Mouse (Mus musculus) lung, embryonic 16.5 days (tissue): ENCODE measurements around the gene Krtap11-1. TPM values are rescaled to one million over a fixed set of nuclear protein-coding genes. Genes with fewer than 3 reads are reported as not detected.

Experiments
- ATAC-seq: fragments of 200-750 bp; cut with Nextera tagmentation; 2 replicates; pipeline ENCODE4 v1.8.0; 2017; ENCODE audit warnings: low read depth, mild to moderate bottlenecking, moderate library complexity
- H3K27ac ChIP-seq: fragments of 300-500 bp; sonication (generic); 2 replicates; pipeline ENCODE4 v1.5.1; 2014; ENCODE audit warnings: mild to moderate bottlenecking, control low read depth, low read length
- H3K27me3 ChIP-seq: fragments of 300-500 bp; sonication (generic); 2 replicates; pipeline ENCODE4 v1.6.1; 2014; ENCODE audit warnings: low read depth, low read length, mixed read lengths; ENCODE audit not compliant: control insufficient read depth, insufficient read depth
- H3K36me3 ChIP-seq: fragments of 300-500 bp; sonication (generic); 2 replicates; pipeline ENCODE4 v1.6.1; 2014; ENCODE audit warnings: low read length; ENCODE audit not compliant: control insufficient read depth, insufficient read depth
- H3K4me1 ChIP-seq: fragments of 300-500 bp; sonication (generic); replicated peaks from 2 replicates; pipeline ENCODE4 v1.6.1; 2014; ENCODE audit warnings: low read length, mixed read lengths; ENCODE audit not compliant: control insufficient read depth, insufficient read depth
- H3K4me2 ChIP-seq: fragments of 300-500 bp; sonication (generic); 2 replicates; pipeline ENCODE4 v1.6.1; 2014; ENCODE audit warnings: low read depth, low read length, control low read depth
- H3K4me3 ChIP-seq: fragments of 300-500 bp; sonication (generic); 2 replicates; pipeline ENCODE4 v1.5.1; 2014; ENCODE audit warnings: mild to moderate bottlenecking, low read length, control low read depth
- H3K9ac ChIP-seq: fragments of 300-500 bp; sonication (generic); 2 replicates; pipeline ENCODE4 v1.6.1; 2014; ENCODE audit warnings: low read length, control low read depth
- H3K9me3 ChIP-seq: fragments of 300-500 bp; sonication (generic); 2 replicates; pipeline ENCODE4 v1.6.1; 2016; ENCODE audit warnings: low read length; ENCODE audit not compliant: control insufficient read depth
- whole genome bisulfite sequencing: fragments of 180-500 bp; shearing (Covaris S2); extraction: QIAGEN DNeasy Blood & Tissue Kit; methylation state at CpG from one replicate; pipeline ENCODE4 v1.1.7; 2014; 5-methylcytosine and 5-hydroxymethylcytosine counted together
- polyA plus RNA-seq: library from polyadenylated mRNA; unstranded; fragments of >200 nt; fragmentation: Nextera tagmentation; extraction: Ambion mirVana; gene quantifications from 2 replicates; pipeline ENCODE4 v1.2.1, GENCODE M21; 2015

Krtap11-1 gene
- polyA plus RNA-seq, 1 experiment from 2014 or later: not detected

DNA sequence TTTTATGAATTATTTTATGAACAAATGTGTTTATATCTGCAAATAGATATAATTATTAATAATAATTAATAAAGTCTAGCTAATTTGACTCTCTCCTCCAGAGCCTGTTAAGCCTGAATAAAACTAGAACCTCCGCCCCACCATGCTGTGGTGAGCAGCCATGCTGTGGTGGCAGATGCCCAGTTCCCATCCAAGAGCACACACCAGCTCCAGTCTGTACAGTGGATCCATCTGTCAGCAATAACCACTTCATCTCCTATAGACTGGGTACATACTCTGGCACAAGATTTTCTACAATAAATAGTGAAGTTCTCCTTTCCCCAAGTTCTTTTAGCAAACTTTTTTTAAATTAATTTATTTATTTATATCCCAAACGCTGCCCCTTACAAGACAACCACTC, 10.7 kb upstream of the Krtap11-1 start:
- H3K27me3 ChIP-seq: no peaks in the 10 kb centered on the region
- H3K4me1 ChIP-seq: no peaks in the 10 kb centered on the region
- ATAC-seq: no peak
- no peak overlapping the region for H3K4me2 ChIP-seq
- no peak overlapping the region for H3K9ac ChIP-seq
- H3K9me3 ChIP-seq: no peaks in the 10 kb centered on the region
- WGBS: 93% methylated on average over 2 of the region's 2 CpGs
- H3K36me3 ChIP-seq: no peaks in the 10 kb centered on the region
- H3K4me3 ChIP-seq: no peak overlapping the region
- H3K27ac ChIP-seq: no peak overlapping the region

DNA sequence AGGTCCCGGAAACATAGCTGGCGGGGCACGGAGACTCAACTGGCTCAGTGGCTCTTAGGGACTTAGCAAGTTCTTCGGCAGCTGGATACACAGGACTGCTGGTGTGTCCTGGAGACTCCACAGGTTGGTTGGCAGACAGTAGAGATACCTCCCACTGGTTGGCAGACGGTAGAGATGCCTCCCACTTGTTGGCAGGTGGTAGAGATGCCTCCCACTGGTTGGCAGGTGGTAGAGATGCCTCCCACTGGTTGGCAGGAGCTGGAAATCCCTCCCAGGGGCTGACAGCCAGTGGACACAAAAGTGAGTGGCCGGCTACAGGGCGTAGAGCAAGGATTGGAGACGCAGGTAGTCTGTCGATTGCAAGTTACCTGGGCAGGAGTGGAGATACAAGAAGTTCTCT, 467 bp downstream of the Krtap11-1 start:
- ATAC-seq: no peak
- no peak overlapping the region for H3K27ac ChIP-seq
- no peak overlapping the region for H3K4me3 ChIP-seq
- H3K4me1 ChIP-seq: no peaks in the 10 kb centered on the region
- H3K9me3 ChIP-seq: no peaks in the 10 kb centered on the region
- no peaks in the 10 kb centered on the region for H3K36me3 ChIP-seq
- H3K4me2 ChIP-seq: no peak overlapping the region
- H3K9ac ChIP-seq: no peak overlapping the region
- 90% methylated on average over 9 of the region's 9 CpGs for WGBS
- no peaks in the 10 kb centered on the region for H3K27me3 ChIP-seq

DNA sequence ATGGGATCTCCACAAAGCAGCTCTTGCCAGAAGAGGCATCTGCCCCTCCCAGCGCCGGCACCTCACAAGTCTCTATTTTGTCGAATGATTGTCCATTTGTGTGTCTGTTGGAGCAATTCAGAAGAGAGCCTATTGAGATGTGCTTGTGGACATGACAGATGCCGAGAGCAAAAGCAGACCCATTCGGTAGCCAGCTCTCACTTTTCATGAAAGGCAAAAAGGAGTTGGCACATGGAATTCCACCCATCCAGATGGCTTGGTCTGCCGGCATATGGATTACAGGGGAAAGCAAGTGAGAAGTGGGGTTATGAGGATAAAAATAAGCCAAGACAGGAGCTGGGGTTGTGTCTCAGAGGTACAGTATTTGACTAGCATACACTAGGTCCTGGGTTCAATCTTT, 1.8 kb downstream of the Krtap11-1 start:
- ATAC-seq: no peak
- Histone ChIP-seq H3K4me3 (no peak overlapping the region), H3K4me2 (no peak overlapping the region), H3K36me3 (no peaks in the 10 kb centered on the region), H3K27ac (no peak overlapping the region), H3K4me1 (no peaks in the 10 kb centered on the region), H3K9ac (no peak overlapping the region), H3K27me3 (no peaks in the 10 kb centered on the region), H3K9me3 (no peaks in the 10 kb centered on the region)
- 82% methylated on average over 6 of the region's 6 CpGs for WGBS

DNA sequence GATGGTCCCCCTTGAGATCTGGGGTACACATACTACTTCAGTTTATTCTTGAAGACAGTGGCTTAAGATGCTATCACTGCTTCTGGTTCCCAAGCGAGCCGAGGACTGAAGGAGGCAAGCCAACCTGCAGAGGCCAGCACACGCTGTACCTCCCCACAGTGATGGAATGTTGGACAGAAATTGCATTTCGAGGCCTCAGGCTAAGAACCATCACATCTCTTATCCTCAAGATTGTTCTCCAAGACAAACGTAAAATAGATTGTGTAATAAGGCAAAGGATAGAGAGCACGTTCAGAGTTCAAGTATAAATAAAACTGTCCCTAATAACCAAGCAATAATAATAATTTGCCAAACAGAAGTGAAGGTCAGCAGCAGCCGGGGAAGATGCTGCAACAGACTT, 2.8 kb downstream of the Krtap11-1 start:
- H3K27ac ChIP-seq: no peak overlapping the region
- no peak overlapping the region for H3K4me3 ChIP-seq
- ATAC-seq: no peak
- H3K4me2 ChIP-seq: no peak overlapping the region
- no peaks in the 10 kb centered on the region for H3K36me3 ChIP-seq
- no peak overlapping the region for H3K9ac ChIP-seq
- H3K9me3 ChIP-seq: no peaks in the 10 kb centered on the region
- no peaks in the 10 kb centered on the region for H3K27me3 ChIP-seq
- H3K4me1 ChIP-seq: no peaks in the 10 kb centered on the region
- 61% methylated on average over 7 of the region's 7 CpGs for WGBS

DNA sequence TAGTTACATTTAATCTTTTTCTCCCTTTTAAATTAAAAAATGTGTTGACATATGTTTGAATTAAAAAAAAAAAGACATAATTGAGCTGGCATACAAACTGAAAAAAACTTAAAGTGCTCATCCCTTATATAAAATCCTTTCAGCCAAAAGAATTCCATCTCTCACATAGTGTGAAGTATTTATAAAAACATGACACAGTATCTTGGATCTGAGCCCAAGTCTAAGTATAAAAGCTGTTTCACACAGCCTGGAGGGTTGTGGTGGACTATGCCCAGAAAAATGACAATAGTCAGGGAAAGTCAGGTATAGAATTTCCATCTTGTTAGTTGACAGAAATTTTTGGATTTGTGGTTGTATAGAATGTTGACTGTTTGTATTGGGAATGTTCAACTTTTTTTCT, 20.7 kb downstream of the Krtap11-1 start:
- Histone ChIP-seq H3K9ac (no peak overlapping the region), H3K27ac (no peak overlapping the region), H3K9me3 (no peaks in the 10 kb centered on the region), H3K4me3 (no peak overlapping the region), H3K4me1 (no peaks in the 10 kb centered on the region), H3K4me2 (no peak overlapping the region), H3K27me3 (no peaks in the 10 kb centered on the region), H3K36me3 (no peaks in the 10 kb centered on the region)
- ATAC-seq: no peak

DNA sequence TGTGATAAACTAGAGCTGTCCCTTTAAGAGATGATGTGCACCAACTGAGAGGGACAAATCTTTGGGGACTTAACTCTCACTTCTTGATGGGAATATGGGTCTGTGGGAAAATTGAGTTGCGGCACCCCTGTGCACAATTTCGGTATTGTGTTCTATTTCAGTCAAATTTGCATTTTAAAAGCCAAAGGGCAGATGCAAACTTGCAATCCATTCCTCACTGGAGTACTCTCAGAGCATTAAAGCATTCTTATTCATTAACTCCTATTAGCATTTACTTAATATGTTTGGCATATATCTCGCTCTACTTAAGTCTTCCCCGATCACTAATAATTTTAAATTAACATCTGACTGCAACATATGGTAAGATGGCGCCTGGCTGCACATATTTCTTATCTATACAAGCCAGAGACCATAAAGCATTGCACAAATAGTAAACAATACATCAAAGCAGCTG, 32.9 kb downstream of the Krtap11-1 start:
- Histone ChIP-seq H3K9ac (no peak overlapping the region), H3K9me3 (no peaks in the 10 kb centered on the region), H3K4me1 (no peaks in the 10 kb centered on the region), H3K27me3 (no peaks in the 10 kb centered on the region), H3K4me2 (no peak overlapping the region), H3K4me3 (no peak overlapping the region), H3K27ac (no peak overlapping the region), H3K36me3 (no peaks in the 10 kb centered on the region)
- ATAC-seq: no peak
- WGBS: 75% methylated on average over 5 of the region's 5 CpGs

DNA sequence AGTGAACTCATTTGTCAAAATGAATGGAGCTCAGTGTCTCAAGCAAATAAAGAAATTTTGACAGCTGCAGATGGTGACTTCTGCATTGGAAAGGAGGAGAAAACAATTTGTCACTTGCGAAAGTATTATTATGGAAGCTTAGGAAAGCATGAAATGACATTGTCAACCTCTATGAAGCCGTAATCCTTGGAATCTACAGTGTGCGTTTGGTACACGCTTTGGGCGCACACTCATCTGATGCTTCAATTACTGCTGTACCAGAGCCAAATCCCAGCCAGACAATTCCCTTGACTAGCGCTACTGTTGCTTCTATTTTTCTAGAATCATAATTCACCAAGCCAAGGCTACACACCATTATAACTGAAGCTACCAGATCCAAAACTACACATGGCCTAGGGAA, 33.6 kb downstream of the Krtap11-1 start:
- Histone ChIP-seq H3K27ac (no peak overlapping the region), H3K4me1 (no peaks in the 10 kb centered on the region), H3K4me2 (no peak overlapping the region), H3K36me3 (no peaks in the 10 kb centered on the region), H3K27me3 (no peaks in the 10 kb centered on the region), H3K9me3 (no peaks in the 10 kb centered on the region), H3K4me3 (no peak overlapping the region), H3K9ac (no peak overlapping the region)
- 89% methylated on average over 6 of the region's 6 CpGs for WGBS
- no peak for ATAC-seq

DNA sequence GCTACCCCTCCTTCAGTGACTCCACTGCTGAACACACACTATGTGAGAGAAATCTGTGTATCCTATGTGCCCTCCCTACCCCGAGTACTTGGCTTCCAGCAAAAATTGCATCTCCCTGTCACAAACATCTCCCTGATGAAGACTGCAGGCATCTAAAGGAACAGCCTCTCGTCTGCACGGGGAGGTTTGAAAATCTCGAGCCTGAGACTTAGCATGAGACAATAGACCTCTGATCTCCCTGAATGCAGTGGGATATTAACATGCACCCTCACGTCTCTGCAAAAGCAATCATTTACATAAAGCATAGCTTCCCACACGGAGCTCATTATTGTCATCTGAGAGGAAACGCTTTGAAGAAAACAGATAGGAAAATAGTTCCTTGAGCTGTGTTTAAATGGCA, 40.4 kb downstream of the Krtap11-1 start:
- no peaks in the 10 kb centered on the region for H3K9me3 ChIP-seq
- H3K9ac ChIP-seq: no peak overlapping the region
- WGBS: 43% methylated on average over 7 of the region's 7 CpGs
- H3K27ac ChIP-seq: no peak overlapping the region
- H3K4me1 ChIP-seq: no peaks in the 10 kb centered on the region
- H3K27me3 ChIP-seq: no peaks in the 10 kb centered on the region
- ATAC-seq: no peak
- H3K4me3 ChIP-seq: no peak overlapping the region
- no peak overlapping the region for H3K4me2 ChIP-seq
- no peaks in the 10 kb centered on the region for H3K36me3 ChIP-seq

DNA sequence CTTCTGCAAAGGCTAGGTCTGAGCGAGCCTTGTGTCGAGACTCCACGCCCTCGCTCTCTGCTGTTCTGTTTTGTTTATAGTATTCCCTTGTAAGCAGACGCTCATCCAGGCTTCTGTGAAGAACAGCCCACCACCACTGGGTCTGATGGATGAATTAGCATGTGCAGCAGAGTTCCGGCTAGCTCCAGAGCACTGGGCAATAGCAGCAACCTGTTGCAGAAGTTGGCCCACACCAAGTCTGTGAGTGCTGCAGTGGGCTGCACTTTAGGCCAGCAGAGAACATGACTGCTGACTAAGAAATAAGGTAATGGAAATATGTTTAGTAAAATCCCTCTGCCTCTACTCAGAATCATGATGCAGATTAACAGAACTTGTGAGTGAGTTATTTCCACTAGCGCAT, 41.1 kb downstream of the Krtap11-1 start:
- Histone ChIP-seq H3K4me3 (no peak overlapping the region), H3K27me3 (no peaks in the 10 kb centered on the region), H3K27ac (no peak overlapping the region), H3K36me3 (no peaks in the 10 kb centered on the region), H3K4me1 (no peaks in the 10 kb centered on the region), H3K9me3 (no peaks in the 10 kb centered on the region), H3K9ac (no peak overlapping the region), H3K4me2 (no peak overlapping the region)
- no peak for ATAC-seq
- 47% methylated on average over 7 of the region's 7 CpGs for WGBS

DNA sequence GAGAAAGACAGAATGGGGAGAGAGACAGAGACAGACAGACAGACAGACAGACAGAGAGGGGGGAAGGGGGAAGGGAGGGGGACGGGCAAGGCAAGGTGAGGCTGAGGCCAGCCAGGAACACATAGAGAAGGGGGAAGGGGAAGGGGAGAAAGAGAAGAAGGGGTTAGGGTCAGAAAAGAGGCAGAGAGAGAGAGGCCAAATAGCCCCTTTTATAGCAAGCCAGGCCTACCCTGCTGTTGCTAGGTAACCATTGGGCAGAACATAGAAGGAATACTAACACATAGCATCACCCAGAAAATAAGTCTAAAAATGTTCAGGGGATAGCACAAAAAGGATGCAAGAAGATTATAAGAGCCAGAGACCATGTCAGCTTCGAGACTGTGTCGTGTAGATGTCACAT, 42.6 kb downstream of the Krtap11-1 start:
- H3K27ac ChIP-seq: no peak overlapping the region
- 83% methylated on average over 3 of the region's 3 CpGs for WGBS
- no peak overlapping the region for H3K9ac ChIP-seq
- ATAC-seq: no peak
- H3K36me3 ChIP-seq: no peaks in the 10 kb centered on the region
- no peaks in the 10 kb centered on the region for H3K4me1 ChIP-seq
- no peaks in the 10 kb centered on the region for H3K27me3 ChIP-seq
- H3K4me3 ChIP-seq: no peak overlapping the region
- no peaks in the 10 kb centered on the region for H3K9me3 ChIP-seq
- no peak overlapping the region for H3K4me2 ChIP-seq
